Mouse (Mus musculus): ENCODE measurements at regions not wholly inside any gene's neighbourhood (a gene's known extent, or its start where the extent isn't known, plus 50 kb on each side); places are given as distances from the start of the nearest gene placed in this dataset.

GRCm38 (mm10) chr3:105215729-105216128 lies 149.1 kb downstream of the 4930564D02Rik start:
- TF ChIP-seq POLR2A (IDR thresholded peaks at IDR 0.05; ENCODE audit: control insufficient read depth in 1 of 2, insufficient read depth in 1 of 2, low read depth in 1 of 2, low read length in 2 of 2, poor library complexity in 1 of 2) (no peak), MAFK (IDR thresholded peaks at IDR 0.05; ENCODE audit: borderline replicate concordance, low read depth, low read length) (no peak), USF2 (IDR thresholded peaks at IDR 0.05; ENCODE audit: borderline replicate concordance in 1 of 2, insufficient read depth in 1 of 2, low read depth in 1 of 2, low read length in 2 of 2) (no peak), NRF1 (IDR thresholded peaks at IDR 0.05; ENCODE audit: insufficient read depth, low read depth, low read length, poor library complexity, severe bottlenecking) (no peak), ETS1 (IDR thresholded peaks at IDR 0.05; ENCODE audit: low read depth, low read length) (no peak), ZC3H11A (IDR thresholded peaks at IDR 0.05; ENCODE audit: low read depth, low read length) (no peak)
